Mouse (Mus musculus) C2C12 (cell line): ENCODE data around the gene Zfp618.

Experiments
- CEBPB ChIP-seq: IDR thresholded peaks from one replicate; pipeline ENCODE4 v1.6.1; 2011; ENCODE audit warnings: low read depth, mild to moderate bottlenecking, control low read depth, moderate library complexity
- CTCF ChIP-seq: IDR thresholded peaks from one replicate; pipeline ENCODE4 v1.5.1; 2011; ENCODE audit not compliant: control insufficient read depth, insufficient read depth, insufficient read length
- FOSL1 ChIP-seq: IDR thresholded peaks from one replicate; pipeline ENCODE4 v1.8.0; 2011; ENCODE audit warnings: mild to moderate bottlenecking, low read length; ENCODE audit not compliant: poor library complexity, insufficient read depth, severe bottlenecking
- MAX ChIP-seq: IDR thresholded peaks from one replicate; pipeline ENCODE4 v1.6.1; 2011; ENCODE audit warnings: mild to moderate bottlenecking, control low read depth
- MYOD1 ChIP-seq: IDR thresholded peaks from one replicate; pipeline ENCODE4 v1.6.1; 2011; ENCODE audit warnings: low read depth; ENCODE audit not compliant: control insufficient read depth, insufficient read length
- MYOG ChIP-seq: IDR thresholded peaks from one replicate; pipeline ENCODE4 v1.6.1; 2011; ENCODE audit not compliant: control insufficient read depth, insufficient read length; ENCODE audit errors: extremely low read depth
- USF1 ChIP-seq: IDR thresholded peaks from one replicate; pipeline ENCODE4 v1.6.1; 2011; ENCODE audit warnings: low read depth, mild to moderate bottlenecking, control low read depth, moderate library complexity

DNA sequence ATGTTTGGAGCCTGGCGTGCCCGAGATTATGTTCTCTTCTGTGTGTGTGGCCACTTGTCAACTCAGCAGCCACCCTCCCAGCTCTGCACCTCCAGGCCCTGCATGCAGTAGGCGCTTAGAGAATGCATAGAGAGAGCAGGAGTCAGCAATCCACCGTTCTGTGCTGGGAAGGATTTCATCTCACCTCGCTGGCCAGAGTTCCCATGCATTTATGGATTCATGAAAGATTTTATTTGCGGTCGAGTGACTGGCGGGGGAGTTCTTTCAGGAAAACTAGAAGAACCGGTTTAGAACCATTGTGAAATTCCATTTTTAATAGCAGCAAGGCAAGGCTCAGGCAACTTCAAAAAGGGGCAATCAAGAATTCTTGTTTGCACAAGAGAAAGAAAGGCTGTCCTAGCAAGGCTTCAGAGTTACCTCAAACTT, 67.2 kb downstream of the Zfp618 start:
- TF ChIP-seq CTCF = no peak
- no peak for TF ChIP-seq MYOG
- TF ChIP-seq MAX = no peak
- no peak for TF ChIP-seq USF1
- TF ChIP-seq MYOD1 = no peak
- TF ChIP-seq CEBPB = no peak
- TF ChIP-seq FOSL1 = no peak
